Mouse (Mus musculus) bone marrow, adult 2 months (tissue): Measurements from ENCODE around the gene Rnf111. TPM values are rescaled to one million over a fixed set of nuclear protein-coding genes. Genes with fewer than 3 reads are reported as not detected.

Experiments
- H3K27ac ChIP-seq: fragments of 200-500 bp; 2 replicates; pipeline ENCODE4 v1.5.1; 2012; ENCODE audit warnings: low read depth, mild to moderate bottlenecking, control low read depth, inconsistent platforms, low read length; ENCODE audit not compliant: control insufficient read depth, poor library complexity, insufficient read depth
- H3K4me1 ChIP-seq: fragments of 200-500 bp; 2 replicates; pipeline ENCODE4 v1.6.1; 2011; ENCODE audit warnings: low read length; ENCODE audit not compliant: control insufficient read depth, insufficient read depth
- H3K4me3 ChIP-seq: fragments of 200-500 bp; replicated peaks from 2 replicates; pipeline ENCODE3; 2011; ENCODE audit warnings: mild to moderate bottlenecking, low read depth, low read length, control low read depth; ENCODE audit not compliant: control insufficient read depth
- CTCF ChIP-seq: fragments of 200-500 bp; IDR thresholded peaks from 2 replicates; pipeline ENCODE4 v1.5.1; 2011; ENCODE audit warnings: low read length, control low read depth; ENCODE audit not compliant: control insufficient read depth, insufficient read depth
- POLR2A ChIP-seq: fragments of 200-500 bp; IDR thresholded peaks from 2 replicates; pipeline ENCODE4 v1.6.1; 2011; ENCODE audit warnings: low read depth, mild to moderate bottlenecking, control low read depth, low read length, borderline replicate concordance; ENCODE audit not compliant: control insufficient read depth
- WGBS: fragments of 180-500 bp; shearing (Covaris S2); methylation state at CpG from one replicate; pipeline ENCODE4 v1.1.7; 2018; 5-methylcytosine and 5-hydroxymethylcytosine counted together
- polyA plus RNA-seq: library from polyadenylated mRNA; stranded (reverse); fragments of >200 nt; gene quantifications from 2 replicates; pipeline ENCODE4 v1.2.4, GENCODE M21; 2011; ENCODE audit warnings: low replicate concordance; ENCODE audit not compliant: missing spikeins, insufficient read depth, insufficient read length

Gene Rnf111
- polyA plus RNA-seq, 1 experiment: 25.3 TPM

DNA sequence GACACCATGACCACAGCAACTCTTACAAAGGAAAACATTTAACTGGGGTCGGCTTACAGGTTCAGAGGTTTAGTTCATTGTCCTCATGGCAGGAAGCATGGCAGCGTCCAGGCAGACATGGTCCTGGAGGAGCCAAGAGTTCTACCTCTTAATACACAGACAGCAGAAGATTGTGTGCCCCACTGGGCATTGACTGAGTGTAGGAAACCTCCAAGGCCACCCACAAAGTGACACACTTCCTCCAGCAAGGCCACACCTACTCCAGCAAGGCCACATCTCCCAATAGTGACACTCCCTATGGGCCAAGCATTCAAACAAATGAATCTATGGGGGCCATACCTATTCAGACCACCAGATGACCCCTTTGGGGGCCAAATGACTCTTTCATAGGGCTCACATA, 107.4 kb downstream of the Rnf111 start:
- no peak overlapping the region for H3K4me3 ChIP-seq
- no peak for TF ChIP-seq POLR2A
- TF ChIP-seq CTCF: no peak
- H3K27ac ChIP-seq: no peak overlapping the region
- WGBS: 85% methylated on average over 2 of the region's 2 CpGs
- no peaks in the 10 kb centered on the region for H3K4me1 ChIP-seq

DNA sequence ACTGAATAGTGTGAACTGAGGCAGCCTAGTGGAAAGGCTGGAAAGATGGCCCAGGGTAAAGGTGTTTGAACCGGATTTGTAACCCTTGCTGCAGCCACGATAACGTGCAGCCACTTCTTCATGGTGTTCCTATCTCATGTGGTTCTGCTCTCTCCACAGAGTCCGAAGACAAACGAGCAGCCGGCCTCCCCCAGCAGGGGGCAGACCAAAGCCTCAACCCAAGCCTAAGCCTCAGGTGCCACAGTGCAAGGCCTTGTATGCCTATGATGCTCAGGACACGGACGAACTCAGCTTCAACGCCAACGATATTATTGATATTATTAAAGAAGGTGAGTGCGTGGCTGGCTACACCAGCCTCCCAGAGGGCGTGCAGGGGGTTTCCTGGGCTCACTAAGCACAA, 107.9 kb downstream of the Rnf111 start:
- Histone ChIP-seq H3K27ac (no peak overlapping the region), H3K4me1 (no peaks in the 10 kb centered on the region), H3K4me3 (no peak overlapping the region)
- TF ChIP-seq POLR2A: no peak
- peak; percentile 54 for TF ChIP-seq CTCF
- WGBS: 78% methylated on average over 12 of the region's 12 CpGs

DNA sequence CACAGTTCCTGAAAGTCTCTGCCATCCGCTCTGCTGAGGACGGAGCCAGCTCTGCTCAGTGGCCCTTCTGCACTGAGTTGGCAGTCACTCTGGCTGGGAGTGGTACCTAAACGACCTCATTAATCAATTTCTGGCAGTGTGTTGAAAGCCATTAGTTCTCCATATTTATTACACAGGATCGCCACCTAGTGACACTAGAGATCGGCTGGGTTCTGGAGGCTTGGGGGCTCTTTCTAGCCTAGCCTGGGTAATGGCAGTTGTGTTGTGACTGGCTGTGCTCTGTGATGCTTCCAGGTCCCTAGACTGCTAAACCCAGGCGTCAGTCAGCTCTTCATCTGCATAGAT, 111.0 kb downstream of the Rnf111 start:
- Histone ChIP-seq H3K27ac (no peak overlapping the region), H3K4me1 (no peaks in the 10 kb centered on the region), H3K4me3 (no peak overlapping the region)
- WGBS: 7% methylated on average over 6 of the region's 6 CpGs
- TF ChIP-seq POLR2A (no peak), CTCF (no peak)

DNA sequence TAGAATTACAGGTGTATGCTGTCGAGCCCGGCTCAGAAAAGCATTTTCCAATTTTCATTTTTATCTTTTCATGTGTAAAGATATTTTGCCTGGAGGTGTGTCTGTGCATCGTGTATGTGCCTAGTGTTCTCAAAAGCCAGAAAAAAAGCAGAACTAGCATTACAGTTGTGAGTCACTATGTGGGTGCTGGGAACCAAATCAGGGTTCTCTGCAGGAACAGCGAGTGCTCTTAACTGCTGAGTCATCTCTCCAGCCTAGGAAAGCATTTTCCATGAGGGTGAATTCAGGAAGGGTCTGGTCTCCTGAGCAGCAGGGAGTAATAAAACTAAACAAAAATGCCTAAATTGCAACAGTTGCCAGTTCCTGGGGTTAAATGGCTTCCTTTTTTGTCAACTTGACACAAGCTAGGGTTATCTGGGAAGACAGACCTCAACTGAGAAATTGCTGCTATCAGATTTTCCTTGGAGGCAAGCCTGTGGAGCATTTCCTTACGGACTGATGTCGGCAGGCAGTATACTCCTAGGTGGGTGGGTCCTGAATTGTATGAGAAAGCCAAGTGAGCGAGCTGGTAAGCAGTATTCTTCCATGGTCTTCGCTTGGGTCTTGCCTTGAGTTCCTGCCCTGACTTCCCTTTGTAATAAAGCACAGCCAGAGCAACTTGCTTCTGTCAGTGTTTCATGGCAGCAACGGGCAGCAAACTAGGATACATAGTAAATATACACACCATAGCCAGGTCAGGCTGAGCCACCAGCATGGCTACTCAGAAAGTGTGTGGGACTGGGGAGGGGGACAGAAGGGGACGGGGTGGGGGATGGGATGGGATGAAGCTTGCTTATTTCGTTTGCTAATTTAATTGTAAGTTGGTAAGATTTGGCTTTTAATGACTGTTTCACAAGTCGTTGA, 111.6 kb downstream of the Rnf111 start:
- Histone ChIP-seq H3K27ac (no peak overlapping the region), H3K4me1 (no peaks in the 10 kb centered on the region), H3K4me3 (no peak overlapping the region)
- 58% methylated on average over 12 of the region's 12 CpGs for WGBS
- TF ChIP-seq POLR2A (no peak), CTCF (no peak)

DNA sequence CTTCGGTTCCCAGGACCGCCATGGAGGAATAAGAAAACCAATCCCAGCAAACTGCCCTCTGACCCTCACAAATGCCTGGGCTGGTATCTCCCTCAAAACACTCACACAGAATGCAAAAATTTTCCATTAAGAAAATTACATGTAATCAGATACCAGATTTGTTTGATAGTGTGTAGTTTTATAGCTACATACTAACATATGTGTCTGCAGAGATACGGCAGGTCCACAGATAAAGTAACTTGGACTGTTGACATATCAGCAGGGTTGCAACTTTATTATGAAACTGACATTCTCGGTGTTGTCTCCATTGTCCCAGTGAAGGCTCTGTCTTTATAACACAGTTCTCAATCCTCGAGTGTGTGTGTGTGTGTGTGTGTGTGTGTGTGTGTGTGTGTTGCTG, 112.5 kb downstream of the Rnf111 start:
- H3K4me3 ChIP-seq: no peak overlapping the region
- no peak overlapping the region for H3K27ac ChIP-seq
- TF ChIP-seq POLR2A: no peak
- H3K4me1 ChIP-seq: no peaks in the 10 kb centered on the region
- 66% methylated on average over 5 of the region's 5 CpGs for WGBS

DNA sequence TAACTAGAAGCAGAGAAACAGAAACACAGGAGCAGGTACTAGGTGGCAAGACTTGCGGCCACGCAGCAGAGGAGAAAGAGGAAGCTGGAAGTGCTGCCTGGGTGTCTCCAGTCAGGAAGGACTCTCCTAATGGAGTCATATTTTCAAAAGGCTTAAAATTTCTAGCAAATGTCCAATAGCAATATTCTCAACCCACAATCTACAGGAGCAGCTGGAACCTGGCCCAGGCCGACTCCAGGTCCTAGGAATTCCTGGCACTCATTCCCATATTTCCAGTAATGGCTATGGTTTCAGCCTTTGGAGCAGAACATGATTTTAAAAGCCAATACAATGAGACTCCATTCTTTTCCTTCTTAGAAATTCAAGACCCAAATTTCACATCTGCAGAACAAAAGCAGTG, 114.0 kb downstream of the Rnf111 start:
- Histone ChIP-seq H3K4me3 (no peak overlapping the region), H3K4me1 (peaks cover 1% of the 10 kb centered on the region), H3K27ac (no peak overlapping the region)
- 55% methylated on average over 3 of the region's 3 CpGs for WGBS
- TF ChIP-seq POLR2A (no peak), CTCF (no peak)

DNA sequence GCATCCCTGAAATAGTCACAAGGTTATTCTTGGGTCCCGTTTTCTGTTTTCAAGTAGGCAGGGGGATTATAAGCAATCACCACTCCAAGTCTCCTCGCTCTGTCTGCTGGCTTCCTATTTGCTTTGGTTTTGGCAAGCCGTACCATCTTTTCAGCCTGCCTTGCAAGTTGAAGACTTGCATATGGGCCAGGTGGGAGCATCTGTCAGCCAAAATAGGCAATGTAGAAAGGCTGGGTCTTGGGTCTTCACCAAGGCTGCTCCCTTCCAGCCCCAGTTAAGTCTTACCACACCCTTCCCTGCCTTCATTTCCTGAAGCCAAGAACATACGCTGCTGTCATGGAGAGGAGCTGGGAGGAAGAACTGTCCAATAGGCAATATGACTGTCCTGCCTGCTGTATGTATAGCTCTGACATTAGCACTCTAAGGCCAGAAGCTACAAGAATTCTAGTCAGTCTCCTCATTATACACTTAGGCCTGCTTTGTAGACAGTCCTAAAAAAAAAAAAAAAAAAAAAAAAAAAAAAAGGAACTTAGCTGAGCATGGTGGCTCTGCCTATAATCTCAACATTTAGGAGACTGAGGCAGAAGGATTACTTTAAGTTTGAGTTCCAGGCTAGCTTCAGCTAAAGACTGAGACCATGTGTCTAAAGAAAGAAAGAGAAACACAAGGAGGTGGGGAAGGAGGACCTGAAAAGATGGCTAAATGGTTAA, 116.0 kb downstream of the Rnf111 start:
- H3K27ac ChIP-seq: no peak overlapping the region
- 78% methylated on average over 4 of the region's 4 CpGs for WGBS
- H3K4me1 ChIP-seq: peaks cover 1% of the 10 kb centered on the region
- H3K4me3 ChIP-seq: no peak overlapping the region
- TF ChIP-seq CTCF: no peak
- no peak for TF ChIP-seq POLR2A

DNA sequence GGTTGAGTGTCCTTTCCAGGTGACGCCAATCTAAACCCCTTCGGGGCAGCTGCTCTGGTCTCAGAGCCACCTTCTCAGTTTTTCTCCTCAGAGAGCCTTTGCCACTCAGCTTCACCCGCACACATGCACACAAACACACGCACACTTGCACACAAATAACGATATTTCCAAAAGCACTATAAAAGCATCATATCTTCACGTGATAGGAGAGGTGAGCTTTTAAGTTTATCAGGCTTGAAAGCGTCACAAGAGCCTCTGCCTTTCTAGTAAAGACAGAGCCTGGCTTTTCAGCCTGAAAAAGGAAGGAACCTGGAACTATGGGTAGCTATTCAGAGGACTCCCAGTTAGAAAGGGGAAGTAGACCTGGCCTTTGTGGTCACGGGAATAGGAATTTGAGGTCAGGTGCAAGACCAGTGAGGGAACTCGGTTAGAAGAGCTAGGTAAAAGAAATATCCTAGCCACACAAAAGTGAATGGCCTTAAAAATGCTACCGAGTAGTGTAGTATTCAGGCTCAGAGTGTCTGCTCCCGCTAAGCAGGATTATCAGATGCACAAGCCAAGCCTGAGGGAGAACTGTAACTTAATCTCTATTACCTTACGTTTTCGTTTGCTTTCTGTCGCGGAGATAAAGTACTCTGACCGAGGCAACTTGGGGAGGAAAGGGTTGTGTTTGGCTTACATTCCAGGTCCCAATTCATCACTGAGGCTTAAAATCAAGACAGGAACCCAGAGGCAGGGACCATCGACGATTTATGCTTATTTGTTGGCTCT, 118.4 kb downstream of the Rnf111 start:
- no peak overlapping the region for H3K27ac ChIP-seq
- H3K4me3 ChIP-seq: no peak overlapping the region
- TF ChIP-seq CTCF (no peak), POLR2A (no peak)
- WGBS: 27% methylated on average over 18 of the region's 18 CpGs
- H3K4me1 ChIP-seq: peaks cover 1% of the 10 kb centered on the region
